Mouse (Mus musculus) testis, adult 2 months (tissue): ENCODE data around the gene Nrg3. TPM values are rescaled to one million over a fixed set of nuclear protein-coding genes. Genes with fewer than 3 reads are reported as not detected.
"Not testable (repeated sequence)": the region's sequence is repeated elsewhere in the genome, so short reads cannot be mapped to it uniquely, and the experiment has no call there.

ENCODE experiments used
- H3K27ac ChIP-seq: fragments of 200-500 bp; 2 replicates; pipeline ENCODE4 v1.5.1; 2012; ENCODE audit warnings: low read depth, low read length; ENCODE audit not compliant: control insufficient read depth, insufficient read depth
- H3K27me3 ChIP-seq: fragments of 200-500 bp; 2 replicates; pipeline ENCODE4 v1.6.1; 2012; ENCODE audit warnings: mild to moderate bottlenecking, low read length, moderate library complexity; ENCODE audit not compliant: control insufficient read depth, insufficient read depth
- H3K36me3 ChIP-seq: fragments of 200-500 bp; 2 replicates; pipeline ENCODE4 v1.6.1; 2012; ENCODE audit warnings: mild to moderate bottlenecking, low read length; ENCODE audit not compliant: control insufficient read depth, insufficient read depth
- H3K4me1 ChIP-seq: fragments of 200-500 bp; 2 replicates; pipeline ENCODE4 v1.6.1; 2012; ENCODE audit warnings: low read length; ENCODE audit not compliant: control insufficient read depth, insufficient read depth
- H3K4me3 ChIP-seq: fragments of 200-500 bp; 2 replicates; pipeline ENCODE4 v1.5.1; 2012; ENCODE audit warnings: low read depth, mild to moderate bottlenecking, low read length, moderate library complexity, mixed read lengths; ENCODE audit not compliant: control insufficient read depth
- CTCF ChIP-seq: fragments of 200-500 bp; IDR thresholded peaks from 2 replicates; pipeline ENCODE4 v1.5.1; 2012; ENCODE audit warnings: low read depth, mild to moderate bottlenecking, inconsistent platforms, low read length, moderate library complexity; ENCODE audit not compliant: control insufficient read depth, insufficient read depth, insufficient replicate concordance
- POLR2A ChIP-seq: fragments of 200-500 bp; IDR thresholded peaks from 2 replicates; pipeline ENCODE4 v1.6.1; 2012; ENCODE audit warnings: low read depth, mild to moderate bottlenecking, inconsistent platforms, low read length, moderate library complexity; ENCODE audit not compliant: control insufficient read depth
- polyA plus RNA-seq: library from polyadenylated mRNA; depleted of rRNA; stranded (reverse); fragments of >200 nt; gene quantifications from 2 replicates; pipeline ENCODE4 v1.2.3, GENCODE M21; 2012

Gene Nrg3
- polyA plus RNA-seq, 1 experiment = 0.21 TPM

- Histone ChIP-seq H3K4me1 (no peaks in the 10 kb centered on the region), H3K4me3 (no peak overlapping the region), H3K36me3 (no peaks in the 10 kb centered on the region), H3K27me3 (no peaks in the 10 kb centered on the region), H3K27ac (no peak overlapping the region)
- TF ChIP-seq POLR2A (no peak), CTCF (no peak)
These were observed 1098.2 kb downstream of the Nrg3 start for GRCm38 (mm10) chr14:38374660-38375059.

- no peak for TF ChIP-seq CTCF
- Histone ChIP-seq H3K4me1 (no peaks in the 10 kb centered on the region), H3K27ac (no peak overlapping the region), H3K36me3 (no peaks in the 10 kb centered on the region), H3K4me3 (no peak overlapping the region), H3K27me3 (no peaks in the 10 kb centered on the region)
These were observed 1131.9 kb downstream of the Nrg3 start for GRCm38 (mm10) chr14:38340967-38341366.

GRCm38 (mm10) chr14:38322841-38323240, 1150.0 kb downstream of the Nrg3 start:
- not testable (repeated sequence) for H3K27me3 ChIP-seq, H3K4me1 ChIP-seq, H3K36me3 ChIP-seq, H3K4me3 ChIP-seq, H3K27ac ChIP-seq

DNA sequence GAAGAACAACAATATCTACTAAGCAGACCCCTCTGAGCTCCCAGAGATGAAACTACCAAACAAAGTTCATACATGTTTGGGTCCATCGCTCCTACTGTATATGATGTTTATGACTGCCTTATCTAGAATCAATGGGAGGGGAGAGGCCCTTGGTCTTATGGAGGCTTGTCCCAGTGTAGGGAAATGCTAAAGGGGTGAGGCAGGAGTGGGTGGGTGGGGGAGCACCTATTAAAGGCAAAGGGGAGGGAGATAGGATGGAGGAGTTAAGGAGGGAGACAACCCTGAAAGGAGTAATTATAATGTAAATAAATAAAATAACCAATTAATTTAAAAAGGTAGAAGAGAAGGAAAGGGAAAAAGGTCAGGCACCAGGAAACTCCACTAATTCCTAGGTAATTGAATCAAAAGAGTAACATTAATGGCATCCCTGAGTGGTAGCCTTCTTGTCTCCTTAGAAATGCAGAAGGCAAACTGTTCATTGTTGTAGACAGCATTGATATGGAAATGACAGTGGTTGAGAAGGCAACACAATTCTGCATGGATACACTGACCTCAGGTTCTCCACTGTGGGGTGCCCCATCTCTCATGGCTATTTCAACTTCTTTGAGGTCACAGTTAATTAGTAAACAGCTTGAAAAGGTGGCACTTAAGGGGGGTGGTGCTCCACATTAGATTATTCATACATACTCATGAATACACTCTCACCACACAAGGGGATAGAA, 1152.1 kb downstream of the Nrg3 start:
- Histone ChIP-seq H3K4me1 (no peaks in the 10 kb centered on the region), H3K27me3 (no peaks in the 10 kb centered on the region), H3K27ac (no peak overlapping the region), H3K4me3 (no peak overlapping the region), H3K36me3 (no peaks in the 10 kb centered on the region)
- TF ChIP-seq POLR2A (no peak), CTCF (no peak)
